Mouse (Mus musculus) frontal cortex, postnatal 36 days (tissue): Measurements from ENCODE around the gene D3Ertd254e.
"Not testable (repeated sequence)": the region's sequence is repeated elsewhere in the genome, so short reads cannot be mapped to it uniquely, and the experiment has no call there.

Experiments used
- DNase-seq, 2 experiments: peaks; one replicate each; pipeline ENCODE4 v3.0.0; 2022; ENCODE audit warnings: low spot score in 2 of 2

The D3Ertd254e gene

DNA sequence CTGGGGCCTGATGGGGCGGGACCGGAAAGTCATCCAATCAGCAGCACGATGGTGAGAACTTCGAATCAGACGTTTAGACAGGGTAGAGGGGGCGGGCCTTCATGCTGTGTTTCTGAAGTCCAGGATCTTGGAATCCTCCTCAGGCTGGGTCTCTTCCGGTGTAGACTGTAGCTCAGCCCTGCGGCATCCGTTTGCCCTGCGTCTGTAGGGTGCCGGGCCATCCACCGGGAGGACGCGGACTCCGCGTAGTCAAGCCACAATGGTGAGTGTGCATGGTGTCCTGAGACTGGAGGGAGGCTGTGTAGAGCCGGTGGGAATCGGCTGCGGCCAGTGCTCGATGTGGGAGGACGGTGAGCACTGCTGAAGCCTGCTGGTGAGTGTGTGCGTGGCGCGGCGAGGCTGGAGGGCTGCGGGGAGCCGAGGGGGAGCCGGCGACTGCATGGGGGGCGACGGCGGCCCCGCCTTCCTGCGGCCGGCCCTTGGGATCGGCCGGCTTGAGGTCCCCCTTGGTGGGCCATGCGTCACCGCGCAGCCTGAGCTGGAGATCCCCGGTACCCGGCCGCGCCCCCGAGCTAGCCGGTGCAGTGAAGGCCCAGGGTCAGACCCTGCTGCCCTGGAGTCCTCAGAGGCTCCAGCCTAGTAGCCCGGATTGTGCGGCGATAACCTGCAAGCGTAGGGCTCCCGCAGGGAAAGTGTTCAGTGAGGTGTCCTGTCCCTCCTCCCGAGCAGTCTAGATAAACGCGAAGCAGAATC lies at the start of gene D3Ertd254e:
D3Ertd254e (plus strand) TSS at position 84 of the 753 bp plus-strand sequence.
- DNase-seq: peak; percentile 88 to 95

DNA sequence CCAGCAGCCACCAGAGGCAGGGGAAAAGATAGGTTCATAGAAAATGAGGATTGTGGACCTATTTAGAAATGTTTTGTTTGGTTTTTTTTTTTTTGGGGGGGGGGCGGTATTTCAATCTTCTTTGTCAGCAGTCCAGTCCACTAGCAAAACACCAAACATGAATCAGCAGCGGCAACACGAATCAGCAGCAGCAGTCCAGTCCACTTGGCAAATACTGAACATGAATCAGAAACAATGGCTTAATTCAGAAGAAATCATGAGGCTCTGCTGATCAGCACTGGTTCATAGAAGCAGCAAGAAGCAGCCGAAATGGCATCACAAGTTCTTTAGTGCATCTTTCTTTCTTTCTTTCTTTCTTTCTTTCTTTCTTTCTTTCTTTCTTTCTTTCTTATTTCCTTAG lies 34.7 kb upstream of the D3Ertd254e start:
- no peak for DNase-seq

DNA sequence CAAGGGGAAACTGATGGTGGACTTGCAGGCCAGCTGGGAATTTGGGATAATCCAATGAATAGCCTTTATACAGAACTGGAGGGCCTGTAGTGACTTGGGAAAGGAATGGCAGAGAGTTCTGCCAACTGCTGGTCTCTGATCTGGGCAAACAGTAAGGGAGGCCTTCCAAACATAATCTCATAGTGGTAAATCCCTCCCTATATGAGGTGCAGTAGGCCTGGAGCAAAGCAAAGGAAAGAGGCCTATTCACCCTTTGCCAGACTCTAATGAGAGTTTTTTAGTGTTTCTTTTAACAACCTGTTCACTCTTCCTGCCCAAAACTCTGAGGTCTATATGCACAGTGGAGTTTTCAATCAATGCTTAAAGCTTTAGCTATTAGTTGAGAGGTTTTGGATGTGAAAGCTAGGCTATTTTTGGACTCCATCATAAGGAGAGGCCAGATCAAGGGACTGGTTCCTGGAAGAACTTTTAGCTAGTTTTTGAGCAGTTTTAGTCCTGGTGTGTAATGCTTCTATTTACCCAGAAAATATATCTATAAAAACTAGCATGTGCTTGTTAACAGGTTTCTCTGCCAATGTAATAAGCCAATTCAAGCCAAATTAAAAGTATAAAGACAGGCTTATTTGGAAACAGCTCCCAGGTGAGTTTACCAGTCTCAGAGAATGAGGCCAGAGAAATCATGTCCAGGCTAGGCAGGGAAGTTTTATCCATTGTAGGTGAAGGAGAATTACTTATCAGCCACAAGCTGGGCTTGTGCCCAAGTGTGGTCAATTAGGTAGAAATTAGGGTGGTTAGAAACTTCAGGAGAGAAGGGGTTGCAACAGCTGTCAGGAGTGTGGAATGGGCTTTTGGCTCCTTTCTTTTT lies 30.9 kb upstream of the D3Ertd254e start:
- DNase-seq: no peak

DNA sequence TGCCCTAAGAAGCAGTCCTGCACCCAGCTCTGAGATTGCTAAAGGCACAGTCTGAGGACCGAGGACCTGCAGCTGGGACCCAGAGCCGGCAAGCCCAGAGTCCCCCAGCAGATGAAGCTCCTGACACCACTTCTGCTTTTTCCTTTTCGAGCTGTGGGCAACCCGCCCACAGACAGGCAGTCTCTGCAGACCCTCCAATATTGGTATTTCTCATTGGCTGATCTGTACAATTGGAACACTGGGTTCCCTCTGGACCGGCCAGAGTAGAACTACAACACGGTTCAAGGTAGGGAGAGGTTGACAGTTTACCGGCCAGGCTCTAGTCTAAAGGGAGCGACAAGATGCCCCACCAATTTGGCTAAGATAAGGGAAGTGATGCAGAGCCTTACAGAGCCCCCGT lies 24.6 kb upstream of the D3Ertd254e start:
- DNase-seq: not testable (repeated sequence)

DNA sequence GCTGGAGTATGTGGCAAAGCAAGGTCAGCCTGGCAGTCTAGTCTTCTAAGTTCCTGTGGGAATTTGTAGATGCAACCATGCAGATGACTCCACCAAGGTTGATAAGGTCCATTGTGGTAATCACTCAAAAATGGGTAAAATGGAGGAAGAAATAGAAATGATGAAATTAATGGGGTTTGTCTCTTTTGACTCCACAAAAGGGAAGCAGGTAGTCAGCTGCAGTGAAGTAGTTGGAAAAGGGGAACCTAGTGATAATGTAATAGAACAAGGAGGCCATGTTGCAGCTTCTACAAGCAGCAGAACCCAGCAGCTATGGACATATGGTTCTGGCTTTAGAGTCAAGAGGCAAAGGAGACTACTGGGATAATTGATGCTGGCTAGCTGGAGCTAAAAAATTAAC lies 14.7 kb upstream of the D3Ertd254e start:
- DNase-seq: no peak

DNA sequence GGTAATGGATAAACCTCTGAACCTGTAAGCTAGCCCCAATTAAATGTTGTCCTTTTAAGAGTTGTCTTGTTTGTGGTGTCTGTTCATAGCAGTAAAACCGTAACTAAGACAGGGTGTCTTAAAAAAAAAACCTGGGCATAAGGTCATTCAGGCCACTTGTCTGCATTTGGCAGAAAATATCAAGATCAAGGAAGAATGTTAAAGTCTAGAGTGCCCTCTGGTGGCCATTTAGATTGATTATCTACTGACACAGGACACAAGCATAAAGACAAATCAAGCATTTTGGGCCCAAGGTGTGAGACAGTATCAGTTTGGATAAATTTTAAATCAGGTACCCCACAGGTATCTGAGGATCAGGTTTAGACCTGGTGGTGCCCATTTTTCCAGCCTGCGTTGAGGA lies 13.3 kb upstream of the D3Ertd254e start:
- DNase-seq: no peak

DNA sequence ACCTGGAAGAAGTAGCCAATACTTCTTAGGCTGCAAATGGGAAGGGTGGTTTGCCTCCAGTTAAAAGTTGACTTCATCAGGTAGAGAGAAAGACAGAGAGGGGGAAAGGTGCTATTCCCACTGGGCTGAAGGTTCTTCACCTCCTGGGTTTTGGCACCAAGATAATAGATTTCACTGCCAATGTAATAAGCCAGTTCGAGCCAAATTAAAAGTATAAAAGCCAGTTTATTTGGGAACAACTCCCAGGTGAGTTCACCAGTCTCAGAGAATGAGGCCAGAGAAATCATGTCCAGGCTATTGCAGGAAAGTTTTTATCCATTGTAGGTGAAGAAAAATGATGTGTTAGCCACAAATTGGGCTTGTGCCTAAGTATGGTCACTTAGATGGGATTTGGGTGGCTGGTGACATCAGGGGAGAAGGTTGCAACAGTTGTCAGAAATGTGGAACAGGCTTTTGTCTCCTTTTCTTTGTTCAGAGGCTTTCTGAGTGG lies 12.6 kb upstream of the D3Ertd254e start:
- no peak for DNase-seq

DNA sequence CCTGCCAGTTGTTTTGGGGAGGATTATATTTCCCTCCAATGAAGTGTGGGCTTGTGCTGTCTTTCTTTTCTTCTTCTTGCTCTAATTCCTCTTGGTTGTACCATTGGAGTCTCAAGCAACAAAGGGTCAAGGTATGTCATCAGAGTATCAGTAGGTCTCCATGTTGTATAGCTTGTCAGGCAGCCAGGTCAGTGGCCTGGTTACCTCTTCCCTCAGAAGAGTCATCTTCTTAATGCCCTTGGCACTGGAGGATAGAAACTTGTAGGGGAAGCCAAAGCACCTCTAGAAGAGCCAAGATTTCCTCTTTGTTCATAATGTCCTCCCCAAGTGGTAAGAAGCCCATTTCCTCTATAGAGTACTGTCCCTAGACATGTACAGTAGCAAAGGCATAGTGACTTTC lies 11.8 kb upstream of the D3Ertd254e start:
- DNase-seq: no peak

DNA sequence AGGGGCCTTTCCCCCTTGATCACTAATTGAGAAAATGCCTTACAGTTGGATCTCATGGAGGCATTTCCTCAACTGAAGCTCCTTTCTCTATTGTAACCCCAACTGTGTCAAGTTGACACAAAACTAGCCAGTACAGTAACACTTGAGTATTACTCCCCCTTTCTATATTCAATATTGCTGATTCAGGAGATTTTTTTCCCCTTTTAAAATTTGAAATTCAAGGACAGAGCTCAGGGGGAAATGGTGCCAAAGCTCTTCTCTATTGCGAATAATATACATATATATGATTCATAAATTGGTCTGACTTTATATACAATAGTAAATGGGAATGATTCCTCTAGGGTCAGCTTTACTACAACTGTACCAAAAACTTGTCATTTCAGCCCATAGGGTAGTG lies 282 bp upstream of the D3Ertd254e start:
- DNase-seq: no peak

DNA sequence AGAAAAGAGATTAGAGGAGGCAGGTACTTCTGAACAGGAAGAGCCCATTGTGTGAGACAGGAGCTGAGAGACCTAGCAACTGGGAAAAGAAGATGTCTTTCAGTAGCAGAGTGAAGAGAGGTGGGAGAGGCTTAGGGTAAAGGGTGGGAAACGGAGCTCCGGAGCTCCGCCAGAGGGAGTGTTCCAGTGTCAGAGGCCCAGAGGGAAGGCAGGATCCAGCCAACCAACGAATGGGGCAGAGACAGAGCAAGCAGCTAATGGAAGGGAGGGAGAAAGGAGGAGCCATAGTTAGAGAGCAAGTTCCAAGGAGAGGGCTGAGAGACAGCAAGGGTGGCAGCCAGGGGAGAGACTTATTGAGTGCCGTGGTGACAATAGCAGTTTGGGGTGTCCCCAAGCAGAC lies 4.5 kb downstream of the D3Ertd254e start:
- no peak for DNase-seq

DNA sequence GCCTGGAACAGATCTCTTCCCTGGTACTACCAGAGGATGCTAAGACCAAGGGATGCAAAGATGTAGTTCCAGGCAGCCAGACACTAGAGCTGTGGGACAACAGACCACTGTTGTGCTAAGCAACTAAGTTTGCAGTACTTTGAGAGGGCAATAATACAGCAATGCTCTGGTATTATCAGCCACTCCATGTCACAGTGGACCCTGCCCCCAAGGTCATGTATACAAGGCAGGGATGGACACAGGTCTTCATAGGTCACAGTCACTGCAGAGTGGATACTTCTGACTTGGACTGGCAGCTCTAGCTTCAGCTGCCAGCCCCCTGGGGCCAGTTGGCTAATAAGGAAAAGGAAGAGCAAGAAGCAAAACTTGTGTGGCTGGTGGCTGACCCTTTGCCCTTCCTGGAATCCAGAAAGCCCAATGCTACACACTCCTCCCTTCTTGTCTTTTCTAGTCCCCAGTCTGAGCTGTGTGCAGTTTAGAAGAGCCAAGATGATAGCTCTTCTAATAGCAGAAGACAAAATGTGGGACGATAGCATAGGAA lies 19.9 kb downstream of the D3Ertd254e start:
- no peak for DNase-seq

DNA sequence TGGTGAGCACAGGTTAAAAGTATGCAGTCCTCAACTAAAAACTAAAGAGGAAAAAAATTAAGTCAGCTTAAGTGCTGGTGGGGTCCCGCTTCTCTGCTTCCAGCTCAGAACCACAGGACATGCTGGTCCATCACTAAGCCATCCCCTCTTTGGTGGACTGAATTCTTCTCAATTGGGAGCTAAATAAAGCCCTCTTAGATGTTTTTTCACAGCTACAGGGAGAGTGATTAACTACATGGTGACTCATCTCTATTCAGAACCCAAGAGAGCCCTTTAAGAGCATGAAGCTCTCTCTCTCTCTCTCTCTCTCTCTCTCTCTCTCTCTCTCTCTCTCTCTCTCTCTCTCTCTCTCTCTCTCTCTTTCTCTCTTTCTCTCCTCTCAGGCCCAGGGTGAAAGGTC lies 20.5 kb downstream of the D3Ertd254e start:
- no peak for DNase-seq

DNA sequence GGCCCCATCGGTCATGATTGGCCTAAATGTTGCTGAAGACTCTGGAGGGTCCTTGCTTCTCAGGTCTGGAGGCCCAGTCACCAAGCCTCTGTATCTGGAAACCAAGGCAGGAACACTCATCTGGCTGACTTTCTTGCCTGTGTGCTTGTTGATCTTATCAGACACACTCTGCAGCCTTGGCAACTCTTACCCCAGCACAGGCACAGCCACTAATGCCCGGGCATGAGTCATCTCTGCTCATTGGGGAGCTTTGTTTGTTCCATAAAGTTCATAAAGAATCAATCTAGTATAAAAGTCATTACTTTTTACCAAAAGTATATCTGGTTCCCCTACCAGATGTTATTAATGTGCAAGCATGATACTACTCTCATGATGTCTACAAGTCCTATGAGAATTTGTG lies 22.9 kb downstream of the D3Ertd254e start:
- no peak for DNase-seq

DNA sequence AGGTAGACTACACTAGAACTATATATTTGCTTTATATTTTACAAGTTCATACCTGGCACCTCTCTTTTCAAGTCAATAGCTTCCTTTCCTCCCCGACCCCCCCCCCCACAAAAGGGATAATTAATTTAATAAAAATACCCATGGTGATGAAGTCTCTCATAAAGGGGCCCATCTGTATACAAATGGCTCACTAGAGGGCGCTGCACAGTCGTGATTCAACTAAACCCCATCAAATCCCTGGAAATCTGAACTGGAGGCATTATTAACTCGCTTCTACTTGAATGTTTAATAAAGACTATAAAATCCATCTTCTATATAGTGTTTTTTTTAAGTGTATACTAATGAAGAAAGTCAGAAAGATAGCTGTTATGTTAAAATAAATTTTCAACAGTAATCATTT lies 30.7 kb downstream of the D3Ertd254e start:
- peak; percentile 36 to 64 for DNase-seq

DNA sequence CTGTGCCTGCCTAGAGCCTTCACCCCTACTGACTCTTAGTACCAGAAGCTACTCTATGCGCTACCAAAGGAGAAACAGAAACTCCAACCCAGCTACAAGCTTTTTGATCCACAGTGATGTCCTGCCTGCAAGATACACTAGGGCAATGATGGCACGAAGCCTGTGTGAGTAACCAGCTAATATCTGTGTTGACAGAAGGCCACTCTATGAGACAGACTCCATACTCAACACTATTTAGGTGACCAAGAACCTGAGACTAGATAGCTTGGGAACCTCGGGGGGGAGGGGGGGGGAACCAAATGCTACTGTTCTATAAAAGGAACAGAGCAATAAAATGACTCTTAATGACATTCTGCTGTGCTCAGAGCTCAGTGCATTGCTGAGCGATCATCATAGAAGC lies 35.7 kb downstream of the D3Ertd254e start:
- DNase-seq: no peak

DNA sequence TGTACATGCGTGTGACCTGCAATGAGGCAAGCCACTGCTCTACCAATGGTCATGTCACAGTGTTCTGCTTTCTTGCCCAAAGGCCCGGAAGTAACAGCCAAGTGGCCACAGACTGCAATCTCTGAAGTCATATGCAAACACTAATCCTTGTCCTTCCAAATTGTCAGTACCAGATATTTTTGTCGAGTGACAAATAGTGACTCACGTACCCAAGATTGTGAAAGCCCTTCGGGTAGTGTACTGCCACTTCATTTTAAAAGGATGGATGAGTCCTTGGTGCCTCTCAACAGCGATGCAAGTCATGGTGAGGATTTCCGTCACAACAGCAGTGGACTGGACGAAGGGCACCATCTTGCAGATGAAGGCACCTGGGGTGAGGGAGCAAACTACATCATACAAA lies 38.4 kb downstream of the D3Ertd254e start:
- no peak for DNase-seq

DNA sequence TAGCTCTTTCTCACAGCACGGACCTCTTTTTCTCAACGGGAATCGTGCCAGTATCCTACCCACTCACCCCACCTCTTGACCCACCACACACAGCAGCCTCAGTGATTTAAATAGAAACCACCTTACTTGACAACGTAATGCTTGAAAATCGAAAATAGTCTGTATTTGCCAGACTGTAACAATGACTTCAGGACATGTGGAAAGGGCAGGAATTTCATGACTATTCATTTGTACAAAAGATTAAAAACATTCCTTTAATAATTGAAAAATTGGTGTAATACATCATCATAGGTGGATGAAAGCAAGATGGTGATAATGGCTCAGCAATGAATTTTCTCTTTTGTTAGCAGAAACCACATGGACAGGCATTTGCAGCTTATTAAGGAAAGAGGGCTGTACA lies 50.3 kb downstream of the D3Ertd254e start:
- DNase-seq: no peak

DNA sequence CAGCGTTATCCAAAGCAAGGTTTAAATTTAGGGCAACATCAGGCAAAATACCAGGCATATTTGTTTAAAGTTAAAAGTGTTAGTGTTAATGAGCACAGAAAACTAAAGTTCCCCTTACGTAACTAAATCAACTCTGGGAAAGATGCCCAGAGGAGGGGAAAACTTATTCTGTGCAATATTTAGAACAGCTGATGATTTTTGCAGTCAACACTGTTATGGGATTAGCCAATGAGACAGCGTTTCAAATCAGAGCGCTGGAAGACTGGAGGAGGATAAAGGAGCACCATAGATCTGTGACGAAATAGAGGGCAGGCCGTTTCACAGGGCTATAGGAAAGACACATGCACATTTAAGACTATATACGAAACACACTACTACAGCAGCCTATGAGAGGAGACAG lies 52.1 kb downstream of the D3Ertd254e start:
- DNase-seq: peak in 1 of 2 experiments; percentile 62

DNA sequence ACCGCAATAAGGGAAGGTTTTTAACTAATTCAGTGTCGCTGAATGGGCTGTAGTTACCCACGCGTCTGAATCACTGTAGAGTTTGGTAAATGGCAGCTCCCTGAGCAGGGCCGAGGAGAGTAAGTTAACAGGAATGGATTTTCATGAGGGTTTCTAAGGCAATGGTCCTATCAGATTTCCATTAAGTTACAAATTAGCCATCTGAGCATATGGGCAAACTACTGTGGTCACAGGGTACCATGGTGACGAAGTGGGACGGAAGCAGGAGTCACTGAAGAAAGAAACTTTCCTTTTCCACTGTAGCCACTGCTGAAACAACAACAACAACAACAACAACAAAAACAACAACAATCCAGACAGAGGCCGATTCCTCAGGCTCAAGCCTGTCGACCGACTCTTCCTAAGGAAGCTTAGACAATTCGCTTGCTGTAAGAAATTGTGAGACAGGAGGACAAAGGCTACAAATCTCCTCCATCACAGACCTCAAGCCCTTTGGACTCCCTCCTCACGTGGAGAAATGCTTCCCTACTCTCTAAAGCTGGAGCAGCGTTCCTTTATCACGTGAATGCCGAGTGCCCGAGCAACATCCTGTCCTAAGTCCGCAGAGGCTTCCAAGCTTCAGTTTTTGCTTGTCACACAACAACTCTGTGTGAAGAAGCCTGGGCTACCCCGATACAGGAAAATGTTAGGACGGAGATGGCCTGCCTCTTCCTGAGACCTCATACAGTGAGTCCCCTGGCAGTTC lies 56.9 kb downstream of the D3Ertd254e start:
- no peak for DNase-seq

DNA sequence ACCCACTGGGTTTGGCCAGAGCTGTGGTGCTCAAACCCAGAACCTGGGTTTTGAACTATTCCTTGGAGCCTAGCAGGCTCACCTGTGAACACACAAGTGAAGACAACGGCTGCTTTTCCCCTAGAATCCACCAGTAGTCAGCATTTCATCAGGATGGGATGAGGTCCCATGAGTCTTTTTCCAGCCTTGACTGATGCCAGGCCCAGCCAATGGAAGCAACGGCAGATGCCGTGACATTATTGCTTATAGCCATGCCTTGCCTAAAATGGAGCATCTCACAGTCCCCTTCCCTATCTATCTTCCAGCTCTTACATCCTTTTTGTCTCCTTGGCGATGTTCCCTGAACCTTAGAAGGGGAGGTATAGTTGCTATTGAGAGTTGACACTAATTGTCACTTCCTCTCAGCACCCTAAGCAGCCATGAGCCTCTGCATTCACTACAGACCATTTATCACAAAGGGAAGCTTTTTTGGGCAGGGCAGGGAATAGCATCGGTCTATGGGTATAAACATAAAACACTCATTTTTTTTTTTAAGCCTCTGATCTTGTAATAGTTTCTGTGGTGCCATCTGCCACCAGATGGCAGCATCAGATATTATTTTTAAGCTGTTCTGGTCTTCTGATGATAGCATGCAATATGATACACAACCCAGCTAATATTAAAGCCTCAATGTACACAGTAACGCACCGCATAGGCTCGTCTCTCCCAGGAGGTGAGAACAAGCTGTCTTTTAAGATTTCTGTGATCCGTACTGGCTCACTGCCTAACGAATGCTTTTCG lies 59.1 kb downstream of the D3Ertd254e start:
- peak; percentile 31 to 65 for DNase-seq

DNA sequence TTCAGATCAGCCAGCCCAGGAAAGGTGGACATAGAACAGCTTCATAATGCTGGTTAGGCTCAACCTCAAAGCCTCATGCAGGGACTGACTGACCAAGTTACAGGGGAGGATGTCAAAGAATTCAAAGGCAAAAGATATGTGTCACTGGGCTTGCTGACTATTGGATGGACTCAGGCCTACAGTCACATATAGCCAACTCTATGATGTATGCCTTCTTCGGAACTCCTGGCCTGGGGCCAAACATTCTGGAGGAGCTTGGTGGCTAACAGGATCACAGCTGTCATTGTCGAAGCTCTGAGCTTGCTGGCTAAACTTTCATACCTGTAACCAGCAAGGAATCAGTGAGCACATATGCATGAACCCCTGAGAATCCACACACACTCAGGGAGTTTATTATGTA lies 60.1 kb downstream of the D3Ertd254e start:
- no peak for DNase-seq
